Mouse (Mus musculus) midbrain, embryonic 10.5 days (tissue): ENCODE results near the gene Nkx6-1. TPM values are rescaled to one million over a fixed set of nuclear protein-coding genes. Genes with fewer than 3 reads are reported as not detected.

Experiments used
- DNase-seq: peaks from one replicate; pipeline ENCODE4 v3.0.0-alpha.2; 2017; ENCODE audit warnings: low spot score
- H3K27ac ChIP-seq: fragments of 300-500 bp; sonication (generic); replicated peaks from 2 replicates; pipeline ENCODE4 v1.5.1; 2016; ENCODE audit warnings: mild to moderate bottlenecking
- H3K27me3 ChIP-seq: fragments of 300-500 bp; sonication (generic); 2 replicates; pipeline ENCODE4 v1.6.1; 2016; ENCODE audit warnings: low read depth, mild to moderate bottlenecking; ENCODE audit not compliant: poor library complexity, severe bottlenecking
- H3K36me3 ChIP-seq: fragments of 300-500 bp; sonication (generic); 2 replicates; pipeline ENCODE4 v1.6.1; 2016; ENCODE audit warnings: mild to moderate bottlenecking, moderate library complexity
- H3K4me1 ChIP-seq: fragments of 300-500 bp; sonication (generic); 2 replicates; pipeline ENCODE4 v1.6.1; 2016
- H3K4me3 ChIP-seq: fragments of 300-500 bp; sonication (generic); 2 replicates; pipeline ENCODE4 v1.5.1; 2016; ENCODE audit warnings: mild to moderate bottlenecking, moderate library complexity
- H3K9me3 ChIP-seq: fragments of 300-500 bp; sonication (generic); replicated peaks from 2 replicates; pipeline ENCODE4 v1.6.1; 2016; ENCODE audit warnings: mild to moderate bottlenecking
- WGBS: fragments of 180-500 bp; shearing (Covaris S2); methylation state at CpG from one replicate; pipeline ENCODE4 v1.1.7; 2016; 5-methylcytosine and 5-hydroxymethylcytosine counted together
- polyA plus RNA-seq: library from polyadenylated mRNA; unstranded; fragments of >200 nt; fragmentation: Nextera tagmentation; extraction: Ambion mirVana; gene quantifications from 2 replicates; pipeline ENCODE4 v1.2.1, GENCODE M21; 2016

Nkx6-1 gene
- polyA plus RNA-seq = 9.0 and 11.0 TPM in 2 replicates

GRCm38 (mm10) chr5:101664945-101665615 lies at the start of gene Nkx6-1:
Gene Nkx6-1 (minus strand): TSS chr5:101664996.
- peak; percentile 96 for DNase-seq
- peaks cover 100% of the 10 kb centered on the region for H3K27me3 ChIP-seq
- no peaks in the 10 kb centered on the region for H3K9me3 ChIP-seq
- H3K4me1 ChIP-seq = peaks cover 65% of the 10 kb centered on the region
- H3K4me3 ChIP-seq = peak within 1 kb of the TSS; percentile 76
- no peaks in the 10 kb centered on the region for H3K36me3 ChIP-seq
- H3K27ac ChIP-seq = peak within 1 kb of the TSS; percentile 92
- WGBS = under 1% methylated on average over 39 of the region's 39 CpGs

GRCm38 (mm10) chr5:101713064-101713613 lies 48.3 kb upstream of the Nkx6-1 start:
- Histone ChIP-seq H3K4me1 (no peaks in the 10 kb centered on the region), H3K4me3 (no peak overlapping the region), H3K9me3 (no peaks in the 10 kb centered on the region), H3K27ac (no peak overlapping the region), H3K27me3 (no peaks in the 10 kb centered on the region), H3K36me3 (no peaks in the 10 kb centered on the region)
- WGBS = 75% methylated on average over 6 of the region's 6 CpGs
- DNase-seq = no peak

GRCm38 (mm10) chr5:101703374-101704260 lies 38.8 kb upstream of the Nkx6-1 start:
- no peak for DNase-seq
- 84% methylated on average over 24 of the region's 25 CpGs for WGBS

GRCm38 (mm10) chr5:101702636-101703035 lies 37.8 kb upstream of the Nkx6-1 start:
- DNase-seq = no peak
- Histone ChIP-seq H3K9me3 (no peaks in the 10 kb centered on the region), H3K4me3 (no peak overlapping the region), H3K27me3 (no peaks in the 10 kb centered on the region), H3K36me3 (no peaks in the 10 kb centered on the region), H3K27ac (no peak overlapping the region), H3K4me1 (no peaks in the 10 kb centered on the region)
- WGBS = 89% methylated on average over 11 of the region's 11 CpGs

More at GRCm38 (mm10) chr5:101703374-101704260, 38.8 kb upstream of the Nkx6-1 start:
- H3K36me3 ChIP-seq = no peaks in the 10 kb centered on the region
- no peaks in the 10 kb centered on the region for H3K9me3 ChIP-seq
- no peaks in the 10 kb centered on the region for H3K27me3 ChIP-seq
- no peak overlapping the region for H3K27ac ChIP-seq
- no peaks in the 10 kb centered on the region for H3K4me1 ChIP-seq
- no peak overlapping the region for H3K4me3 ChIP-seq

GRCm38 (mm10) chr5:101700607-101701006 lies 35.8 kb upstream of the Nkx6-1 start:
- H3K4me1 ChIP-seq = no peaks in the 10 kb centered on the region
- no peak overlapping the region for H3K27ac ChIP-seq
- H3K9me3 ChIP-seq = no peaks in the 10 kb centered on the region
- H3K27me3 ChIP-seq = no peaks in the 10 kb centered on the region
- no peak for DNase-seq
- no peaks in the 10 kb centered on the region for H3K36me3 ChIP-seq
- WGBS = 14% methylated on average over 3 of the region's 3 CpGs
- H3K4me3 ChIP-seq = no peak overlapping the region

- Histone ChIP-seq H3K4me3 (peak overlapping the region; percentile 29; the same call in 1 of the 2 replicates), H3K9me3 (no peaks in the 10 kb centered on the region), H3K4me1 (peaks cover 6% of the 10 kb centered on the region), H3K27me3 (peaks cover 20% of the 10 kb centered on the region), H3K36me3 (no peaks in the 10 kb centered on the region), H3K27ac (no peak overlapping the region; the same call in 1 of the 2 replicates)
- 18% methylated on average over 15 of the region's 15 CpGs for WGBS
- DNase-seq = peak; percentile 73
These were observed 23.8 kb upstream of the Nkx6-1 start for GRCm38 (mm10) chr5:101688581-101688980.

- Histone ChIP-seq H3K9me3 (no peaks in the 10 kb centered on the region), H3K4me3 (no peak overlapping the region), H3K4me1 (peaks cover 2% of the 10 kb centered on the region), H3K27me3 (peaks cover 20% of the 10 kb centered on the region), H3K36me3 (no peaks in the 10 kb centered on the region), H3K27ac (no peak overlapping the region)
- no peak for DNase-seq
- 63% methylated on average over 5 of the region's 5 CpGs for WGBS
These were observed 18.5 kb upstream of the Nkx6-1 start for GRCm38 (mm10) chr5:101683340-101683739.

GRCm38 (mm10) chr5:101680338-101680737 lies 15.5 kb upstream of the Nkx6-1 start:
- Histone ChIP-seq H3K36me3 (no peaks in the 10 kb centered on the region), H3K4me3 (no peak overlapping the region), H3K4me1 (no peaks in the 10 kb centered on the region), H3K9me3 (no peaks in the 10 kb centered on the region), H3K27me3 (no peaks in the 10 kb centered on the region), H3K27ac (no peak overlapping the region)
- 80% methylated on average over 6 of the region's 6 CpGs for WGBS
- no peak for DNase-seq

GRCm38 (mm10) chr5:101669381-101669780 lies 4.6 kb upstream of the Nkx6-1 start:
- no peaks in the 10 kb centered on the region for H3K9me3 ChIP-seq
- H3K4me3 ChIP-seq = no peak overlapping the region
- peaks cover 40% of the 10 kb centered on the region for H3K4me1 ChIP-seq
- WGBS = 3% methylated on average over 15 of the region's 15 CpGs
- H3K27ac ChIP-seq = no peak overlapping the region
- peak; percentile 51 for DNase-seq
- H3K27me3 ChIP-seq = peaks cover 66% of the 10 kb centered on the region
- no peaks in the 10 kb centered on the region for H3K36me3 ChIP-seq

GRCm38 (mm10) chr5:101668475-101668874 lies 3.7 kb upstream of the Nkx6-1 start:
- H3K9me3 ChIP-seq = no peaks in the 10 kb centered on the region
- H3K4me3 ChIP-seq = no peak overlapping the region
- H3K36me3 ChIP-seq = no peaks in the 10 kb centered on the region
- DNase-seq = no peak
- peaks cover 49% of the 10 kb centered on the region for H3K4me1 ChIP-seq
- peaks cover 75% of the 10 kb centered on the region for H3K27me3 ChIP-seq
- 4% methylated on average over 12 of the region's 12 CpGs for WGBS
- H3K27ac ChIP-seq = no peak overlapping the region

- Histone ChIP-seq H3K27me3 (peaks cover 79% of the 10 kb centered on the region), H3K27ac (no peak overlapping the region), H3K9me3 (no peaks in the 10 kb centered on the region), H3K4me3 (peak overlapping the region; percentile 39), H3K4me1 (peaks cover 53% of the 10 kb centered on the region), H3K36me3 (no peaks in the 10 kb centered on the region)
- WGBS = 1% methylated on average over 15 of the region's 15 CpGs
- DNase-seq = peak; percentile 42
These were observed 3.2 kb upstream of the Nkx6-1 start for GRCm38 (mm10) chr5:101668028-101668427.

GRCm38 (mm10) chr5:101667263-101667990 lies 2.6 kb upstream of the Nkx6-1 start:
- under 1% methylated on average over 19 of the region's 19 CpGs for WGBS
- peak overlapping the region; percentile 76 for H3K4me3 ChIP-seq
- H3K4me1 ChIP-seq = peaks cover 58% of the 10 kb centered on the region
- no peaks in the 10 kb centered on the region for H3K9me3 ChIP-seq
- no peak overlapping the region for H3K27ac ChIP-seq
- no peaks in the 10 kb centered on the region for H3K36me3 ChIP-seq
- peaks cover 85% of the 10 kb centered on the region for H3K27me3 ChIP-seq
- peak; percentile 56 for DNase-seq
